Mouse (Mus musculus) heart, adult 2 months (tissue): Measurements from ENCODE around the gene Plekha6.

Source experiments
- CTCF ChIP-seq: fragments of 200-600 bp; IDR thresholded peaks from 2 replicates; pipeline ENCODE4 v1.8.1; 2022; ENCODE audit warnings: antibody characterized with exemption, mild to moderate bottlenecking, moderate library complexity
- EP300 ChIP-seq: fragments of 200-500 bp; IDR thresholded peaks from 2 replicates; pipeline ENCODE4 v1.6.1; 2011; ENCODE audit warnings: low read depth, low read length, control low read depth; ENCODE audit not compliant: insufficient read depth
- POLR2A ChIP-seq: fragments of 200-500 bp; IDR thresholded peaks from 2 replicates; pipeline ENCODE4 v1.6.1; 2011; ENCODE audit warnings: mild to moderate bottlenecking, low read depth, low read length, control low read depth; ENCODE audit not compliant: insufficient read depth

DNA sequence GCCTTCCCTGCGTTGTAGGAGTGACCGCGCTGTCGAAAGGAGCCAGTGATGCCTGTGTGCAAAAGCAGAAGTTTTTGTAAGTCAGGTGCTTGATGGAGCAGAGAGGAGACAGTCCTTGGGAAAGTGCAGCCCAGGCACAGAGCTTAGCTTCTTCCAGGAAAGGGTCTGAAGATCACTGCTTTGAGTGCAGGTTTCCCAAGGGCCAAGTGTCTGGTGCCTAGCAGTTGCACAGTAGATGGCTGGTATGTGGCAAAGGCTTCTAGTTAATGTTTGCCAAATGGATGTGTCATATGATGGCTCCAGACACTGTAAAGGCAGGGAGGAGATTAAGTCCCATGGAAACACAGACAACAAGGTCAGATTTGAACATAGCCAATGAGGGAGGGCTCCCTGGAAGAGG lies 49.9 kb downstream of the Plekha6 start:
- no peak for TF ChIP-seq EP300
- TF ChIP-seq POLR2A, result no peak
- no peak for TF ChIP-seq CTCF
